In the genomic region with DNA sequence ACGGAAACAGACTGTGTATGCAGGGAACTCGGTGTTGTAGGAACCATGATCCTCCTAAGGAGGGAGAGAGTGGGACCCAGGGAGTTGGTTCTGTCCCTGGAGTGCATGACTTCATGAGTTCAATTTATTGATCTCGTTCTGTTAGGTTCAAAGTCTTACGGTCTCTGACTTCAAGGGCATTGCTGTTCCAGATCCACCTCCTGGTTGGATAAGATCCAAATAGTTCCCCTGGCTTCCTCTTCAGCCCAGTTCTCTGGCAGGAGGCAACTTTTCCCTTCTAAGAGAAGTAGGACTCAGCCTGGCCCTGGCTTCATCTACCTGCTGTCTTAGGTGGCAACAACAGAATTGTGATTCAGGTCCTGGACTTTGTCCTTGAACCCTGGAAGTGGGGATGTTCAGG, we compare ENCODE assay signal across 31 mouse cellular contexts. TPM values are rescaled to one million over a fixed set of nuclear protein-coding genes. Genes with fewer than 3 reads are reported as not detected.
"Had no signal": no experiment of that assay in that cellular context is flagged by ENCODE, and none has a peak within 500 bp of the region (broad histone marks: within the 10 kb centered on the region; RNA-seq: fewer than 3 reads in every experiment).

No protein-coding gene starts in this region.

- H3K9ac ChIP-seq: embryonic facial prominence, embryonic 12.5 days; embryonic facial prominence, embryonic 15.5 days; forebrain, embryonic 13.5 days; forebrain, embryonic 15.5 days; forebrain, postnatal 0 days had no signal

- H3K36me3 ChIP-seq: embryonic facial prominence, embryonic 10.5 days; embryonic facial prominence, embryonic 12.5 days; embryonic facial prominence, embryonic 13.5 days; embryonic facial prominence, embryonic 15.5 days; forebrain, embryonic 10.5 days; forebrain, embryonic 12.5 days; forebrain, embryonic 15.5 days had no signal

- H3K27ac ChIP-seq: embryonic facial prominence, embryonic 10.5 days; embryonic facial prominence, embryonic 12.5 days; embryonic facial prominence, embryonic 13.5 days; embryonic facial prominence, embryonic 15.5 days; forebrain, embryonic 10.5 days; forebrain, embryonic 12.5 days; forebrain, embryonic 13.5 days; forebrain, embryonic 15.5 days; gastrocnemius, adult 2 months; heart, adult 2 months had no signal

- H3K9me3 ChIP-seq: embryonic facial prominence, embryonic 10.5 days; embryonic facial prominence, embryonic 12.5 days; embryonic facial prominence, embryonic 13.5 days; embryonic facial prominence, embryonic 15.5 days; forebrain, embryonic 10.5 days; forebrain, embryonic 12.5 days; forebrain, embryonic 13.5 days; forebrain, embryonic 15.5 days had no signal

- H3K4me3 ChIP-seq: embryonic facial prominence, embryonic 12.5 days; erythroblast, embryonic 14.5 days; forebrain, embryonic 12.5 days; forebrain, embryonic 13.5 days; heart, adult 2 months had no signal

RNA-seq across cellular contexts. Expression of a gene that starts 40.1 kb away (rescaled TPM):
- total RNA-seq: common myeloid progenitor, adult 5-6 weeks; forebrain, postnatal 0 days; gastrocnemius, adult 18-20 months; gastrocnemius, adult 2 months; gastrocnemius, adult 8-10 months; gastrocnemius, postnatal 10 days; gastrocnemius, postnatal 14 days; gastrocnemius, postnatal 25 days; gastrocnemius, postnatal 36 days; gastrocnemius, postnatal 4 days; granulocyte monocyte progenitor cell, adult 5-6 weeks; heart, adult 18-20 months; heart, adult 2 months had no signal
- polyA plus RNA-seq: cerebellum, adult 2 months; cortical plate, adult 2 months; embryonic facial prominence, embryonic 10.5 days; embryonic facial prominence, embryonic 11.5 days; embryonic facial prominence, embryonic 13.5 days; embryonic facial prominence, embryonic 14.5 days; embryonic facial prominence, embryonic 15.5 days; erythroblast, embryonic 14.5 days; forebrain, embryonic 10.5 days; forebrain, embryonic 11.5 days; forebrain, embryonic 12.5 days; forebrain, embryonic 13.5 days; forebrain, embryonic 14.5 days; forebrain, embryonic 15.5 days; forebrain, embryonic 16.5 days; forebrain, postnatal 0 days; frontal cortex, adult 2 months; gonadal fat pad, adult 2 months; heart, adult 2 months had no signal
